Mouse (Mus musculus) ovary, postnatal 10 days (tissue): ENCODE measurements around the gene Wdr6.

Source experiments
- DNase-seq: peaks from one replicate; pipeline ENCODE4 v3.0.0; 2022; ENCODE audit warnings: low spot score

The Wdr6 gene

GRCm38 (mm10) chr9:108573774-108574690 is 4.5 kb downstream of the Wdr6 start:
- no peak for DNase-seq

GRCm38 (mm10) chr9:108572321-108572720 is 6.2 kb downstream of the Wdr6 start:
- DNase-seq: no peak

GRCm38 (mm10) chr9:108571401-108571973 is 7.1 kb downstream of the Wdr6 start:
- DNase-seq: no peak

GRCm38 (mm10) chr9:108570207-108570896 is 8.2 kb downstream of the Wdr6 start:
- peak; percentile 56 for DNase-seq

- DNase-seq: peak; percentile 59
Measured at GRCm38 (mm10) chr9:108569381-108570206, 8.9 kb downstream of the Wdr6 start, which contains the start of gene Dalrd3. Gene Dalrd3, plus strand, starts transcription at chr9:108569886.

GRCm38 (mm10) chr9:108568511-108568921 is 10.0 kb downstream of the Wdr6 start:
- no peak for DNase-seq

- no peak for DNase-seq
Measured at GRCm38 (mm10) chr9:108567931-108568419, 10.6 kb downstream of the Wdr6 start.

- DNase-seq: peak; percentile 93
Measured at GRCm38 (mm10) chr9:108566815-108567776, 11.4 kb downstream of the Wdr6 start, which contains the start of gene Ndufaf3. Gene Ndufaf3, minus strand, starts transcription at chr9:108567434.

GRCm38 (mm10) chr9:108565881-108566814 is 12.4 kb downstream of the Wdr6 start:
- DNase-seq: peak; percentile 45

GRCm38 (mm10) chr9:108564131-108564530 is 14.4 kb downstream of the Wdr6 start:
- no peak for DNase-seq

- no peak for DNase-seq
Measured at GRCm38 (mm10) chr9:108563671-108564070, 14.9 kb downstream of the Wdr6 start.

GRCm38 (mm10) chr9:108560227-108560841 is 18.2 kb downstream of the Wdr6 start, which contains the start of gene Impdh2:
Gene Impdh2, plus strand, starts transcription at chr9:108560286.
- DNase-seq: peak; percentile 78

- DNase-seq: no peak
Measured at GRCm38 (mm10) chr9:108559169-108559568, 19.4 kb downstream of the Wdr6 start.

GRCm38 (mm10) chr9:108546875-108547274 is 31.7 kb downstream of the Wdr6 start:
- DNase-seq: no peak

- DNase-seq: no peak
Measured at GRCm38 (mm10) chr9:108545986-108546385, 32.6 kb downstream of the Wdr6 start.

- no peak for DNase-seq
Measured at GRCm38 (mm10) chr9:108540846-108541245, 37.7 kb downstream of the Wdr6 start.

GRCm38 (mm10) chr9:108531496-108531895 is 47.0 kb downstream of the Wdr6 start:
- DNase-seq: no peak

GRCm38 (mm10) chr9:108530954-108531353 is 47.6 kb downstream of the Wdr6 start:
- DNase-seq: no peak

GRCm38 (mm10) chr9:108525400-108525799 is 53.1 kb downstream of the Wdr6 start:
- no peak for DNase-seq
